Mouse (Mus musculus): ENCODE data around the gene B3gnt9.
A peak's percentile ranks its signal among the peaks of the same experiment; 100 is the strongest.
"Not testable (repeated sequence)": the region's sequence is repeated elsewhere in the genome, so short reads cannot be mapped to it uniquely, and the experiment has no call there.

B3gnt9 gene

GRCm38 (mm10) chr8:105254966-105255350 is at the start of gene B3gnt9:
Gene B3gnt9, minus strand, starts transcription at chr8:105255153.
- DNase-seq (ENCODE audit: low spot score in 2 of 2): peak in 1 of 2 experiments; percentile 21

DNA sequence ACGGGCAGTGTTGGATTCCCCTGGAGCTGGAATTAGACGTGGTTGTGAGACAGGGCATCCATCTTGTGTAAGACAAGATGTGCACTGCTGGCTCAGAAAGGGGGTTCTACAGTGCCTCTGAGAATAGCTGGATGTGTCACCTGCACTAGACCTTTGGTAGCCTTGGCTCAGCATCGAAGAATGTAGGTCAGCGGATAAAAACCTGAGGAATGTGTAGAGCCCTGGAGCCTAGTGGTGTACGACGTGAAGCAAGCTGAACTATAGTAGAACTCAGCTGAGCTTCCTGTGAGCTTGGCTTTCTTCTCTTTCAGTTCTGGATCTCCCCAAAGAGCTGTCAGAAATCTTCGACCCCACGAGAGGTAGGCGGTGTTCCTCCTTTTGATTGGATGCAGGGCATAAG is 48.9 kb upstream of the B3gnt9 start:
- DNase-seq (ENCODE audit: low spot score in 2 of 2): no peak

- no peak for DNase-seq (ENCODE audit: low spot score in 2 of 2)
Measured at GRCm38 (mm10) chr8:105303396-105303795, 48.4 kb upstream of the B3gnt9 start.

DNA sequence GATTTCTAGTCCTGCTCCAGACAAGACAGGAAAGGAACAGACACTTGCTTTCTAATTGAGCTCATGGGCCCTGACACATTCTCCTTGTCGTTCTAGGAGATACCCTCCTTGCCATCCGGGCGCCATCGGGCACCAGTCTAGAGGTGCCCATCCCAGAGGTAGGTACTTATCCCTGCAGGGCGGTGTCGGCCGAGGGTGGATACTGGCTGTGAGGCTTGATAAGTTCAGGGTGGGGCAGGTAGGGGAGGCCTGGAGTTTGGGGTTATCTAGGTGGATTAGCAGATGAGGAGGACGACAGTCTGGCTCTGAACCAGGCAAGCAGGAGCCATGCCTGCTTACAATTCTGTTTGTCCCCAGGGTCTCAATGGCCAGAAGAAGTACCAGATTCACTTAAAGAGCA is 45.0 kb upstream of the B3gnt9 start:
- DNase-seq (ENCODE audit: low spot score in 2 of 2): no peak

- DNase-seq (ENCODE audit: low spot score in 2 of 2): no peak
Measured at GRCm38 (mm10) chr8:105298351-105299252, 43.6 kb upstream of the B3gnt9 start.

- peak; percentile 81 to 87 for DNase-seq (ENCODE audit: low spot score in 2 of 2)
Measured at GRCm38 (mm10) chr8:105297511-105298192, 42.7 kb upstream of the B3gnt9 start, which contains the start of gene E2f4. Gene E2f4, plus strand, starts transcription at chr8:105297663.

- DNase-seq (ENCODE audit: low spot score in 2 of 2): peak in 1 of 2 experiments; percentile 33
Measured at GRCm38 (mm10) chr8:105295895-105296573, 41.1 kb upstream of the B3gnt9 start, which contains the start of gene Exoc3l. Gene Exoc3l, minus strand, starts transcription at chr8:105296101.

- DNase-seq (ENCODE audit: low spot score in 2 of 2): no peak
Measured at GRCm38 (mm10) chr8:105295256-105295655, 40.3 kb upstream of the B3gnt9 start.

GRCm38 (mm10) chr8:105294776-105295175 is 39.8 kb upstream of the B3gnt9 start:
- no peak for DNase-seq (ENCODE audit: low spot score in 2 of 2)

DNA sequence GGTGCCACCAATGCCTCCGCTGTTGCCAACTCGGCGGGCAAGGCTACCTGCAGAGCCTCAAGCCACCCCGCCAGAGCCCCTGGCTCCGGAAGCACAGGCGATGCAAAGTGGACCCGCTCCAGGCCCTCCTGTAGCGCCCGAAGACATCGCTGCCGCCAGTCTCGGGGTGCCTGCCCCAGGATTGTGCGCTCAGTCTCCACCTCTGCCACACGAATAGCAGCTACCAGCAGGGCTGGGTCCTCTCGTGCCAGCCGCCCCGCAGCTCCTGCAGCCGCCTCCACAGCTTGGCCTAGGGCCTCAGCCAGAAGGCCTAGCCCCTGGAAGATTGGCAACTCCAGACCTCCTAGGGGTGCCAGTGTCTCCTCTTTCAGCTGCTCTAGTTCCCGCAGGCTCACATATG is 38.5 kb upstream of the B3gnt9 start:
- DNase-seq (ENCODE audit: low spot score in 2 of 2): no peak

- no peak for DNase-seq (ENCODE audit: low spot score in 2 of 2)
Measured at GRCm38 (mm10) chr8:105292471-105292870, 37.5 kb upstream of the B3gnt9 start.

DNA sequence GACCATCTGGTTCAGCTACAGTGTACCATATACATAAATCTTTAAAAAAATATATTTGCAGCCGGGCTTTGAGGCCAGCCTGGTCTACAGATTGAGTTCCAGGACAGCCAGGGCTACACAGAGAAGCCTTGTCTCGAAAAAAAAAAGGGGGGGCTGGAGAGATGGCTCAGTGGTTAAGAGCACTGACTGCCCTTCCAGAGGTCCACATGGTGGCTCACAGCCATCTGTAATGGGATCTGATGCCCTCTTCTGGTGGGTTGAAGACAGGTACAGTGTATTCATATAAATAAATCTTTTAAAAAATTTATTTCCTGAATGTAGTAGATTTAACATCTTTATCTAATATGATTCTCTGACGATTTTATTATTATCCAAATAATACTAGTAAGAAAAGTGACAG is 36.8 kb upstream of the B3gnt9 start:
- not testable (repeated sequence) for DNase-seq (ENCODE audit: low spot score in 2 of 2)

DNA sequence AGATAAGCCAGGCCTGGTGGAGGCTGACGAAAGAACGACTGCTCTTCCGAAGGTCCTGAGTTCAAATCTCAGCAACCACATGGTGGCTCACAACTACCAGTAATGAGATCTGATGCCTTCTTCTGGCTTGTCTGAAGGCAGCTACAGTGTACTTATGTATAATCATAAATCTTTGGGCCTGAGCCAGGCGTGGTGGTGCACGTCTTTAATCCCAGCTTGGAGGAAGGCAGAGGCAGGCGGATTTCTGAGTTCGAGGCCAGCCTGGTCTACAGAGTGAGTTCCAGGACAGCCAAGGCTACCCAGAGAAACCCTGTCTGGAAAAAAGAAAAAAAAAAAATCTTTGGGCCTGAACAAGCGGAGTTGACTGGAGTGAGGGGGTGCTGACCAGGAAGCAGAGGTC is 36.4 kb upstream of the B3gnt9 start:
- not testable (repeated sequence) for DNase-seq (ENCODE audit: low spot score in 2 of 2)

DNA sequence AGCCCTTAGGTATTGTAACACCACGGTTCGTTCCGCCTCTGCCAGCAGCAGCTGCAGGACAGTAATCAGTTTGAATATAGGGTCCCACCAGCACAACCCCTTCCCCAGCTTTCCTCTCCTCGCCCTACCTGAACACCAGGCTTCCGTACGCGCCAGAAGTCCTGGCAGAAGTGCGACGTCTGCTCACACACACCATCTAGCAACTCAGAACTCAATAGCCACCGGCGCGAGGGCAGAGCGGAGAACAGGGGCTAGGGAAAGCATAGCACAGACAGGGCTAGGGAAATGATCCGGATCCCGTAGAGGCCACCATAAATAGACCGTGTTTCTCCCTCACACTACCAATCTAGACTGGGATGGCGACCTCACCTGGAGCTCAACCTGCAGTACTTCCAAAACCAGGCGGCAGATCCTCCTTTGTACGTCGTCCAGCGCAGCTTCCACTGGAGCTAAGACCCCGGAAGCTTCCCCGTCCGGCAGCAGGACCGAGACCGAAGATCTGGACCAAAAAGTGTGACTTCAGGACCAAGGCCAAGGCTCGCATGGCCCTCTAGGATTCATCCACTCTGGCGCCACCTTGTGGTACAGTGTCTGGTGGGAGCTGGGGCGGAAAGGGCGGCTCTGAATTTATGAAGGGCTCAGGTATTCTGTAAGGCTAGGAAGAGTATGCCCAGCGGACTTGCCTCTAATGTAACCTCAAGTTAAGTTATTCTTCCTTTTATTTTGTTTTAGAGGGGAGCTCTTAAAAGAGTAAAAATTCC is 35.8 kb upstream of the B3gnt9 start:
- DNase-seq (ENCODE audit: low spot score in 2 of 2): peak; percentile 84 to 91

- DNase-seq (ENCODE audit: low spot score in 2 of 2): no peak
Measured at GRCm38 (mm10) chr8:105289805-105290460, 35.0 kb upstream of the B3gnt9 start, which contains the start of gene 4931428F04Rik. Gene 4931428F04Rik, minus strand, starts transcription at chr8:105289864.

DNA sequence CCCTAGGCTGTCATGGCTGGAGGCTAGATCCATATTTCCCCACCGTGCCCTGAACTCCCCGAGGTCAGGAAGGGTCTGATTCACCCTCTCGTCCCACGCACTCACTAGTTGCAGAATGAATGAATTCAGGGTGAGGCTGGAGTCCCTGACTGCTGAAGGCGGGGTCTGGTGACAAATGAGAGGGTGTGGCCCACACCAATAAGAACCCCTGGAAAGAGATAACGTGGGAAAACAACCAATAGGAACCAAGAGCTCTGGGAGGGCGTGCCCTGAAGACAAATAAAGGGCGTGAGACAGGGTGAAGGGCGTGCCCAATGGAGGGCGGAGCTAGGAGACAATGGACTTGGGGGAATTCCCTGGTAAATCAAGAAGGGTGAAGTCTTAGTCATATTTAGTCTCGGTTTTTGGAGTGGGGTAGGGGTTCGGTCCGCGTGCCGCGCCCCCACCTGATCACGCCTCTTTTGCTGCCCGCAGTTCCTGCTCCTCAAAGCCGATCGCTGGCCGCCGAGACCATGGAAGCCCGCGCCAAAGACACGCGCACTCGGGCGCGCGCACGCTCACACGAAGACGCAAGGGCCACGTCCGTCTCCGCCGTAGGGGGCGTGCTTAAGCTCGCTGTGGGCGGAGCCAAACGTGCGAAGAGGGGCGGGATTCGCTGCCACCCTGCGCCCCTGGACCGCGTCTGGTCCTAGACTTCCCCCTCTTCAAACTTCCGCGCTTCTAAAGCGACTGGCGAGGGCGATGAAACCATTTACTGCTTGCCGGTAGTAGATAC is 34.2 kb upstream of the B3gnt9 start:
- peak; percentile 89 to 95 for DNase-seq (ENCODE audit: low spot score in 2 of 2)

- DNase-seq (ENCODE audit: low spot score in 2 of 2): no peak
Measured at GRCm38 (mm10) chr8:105288231-105288630, 33.3 kb upstream of the B3gnt9 start.

DNA sequence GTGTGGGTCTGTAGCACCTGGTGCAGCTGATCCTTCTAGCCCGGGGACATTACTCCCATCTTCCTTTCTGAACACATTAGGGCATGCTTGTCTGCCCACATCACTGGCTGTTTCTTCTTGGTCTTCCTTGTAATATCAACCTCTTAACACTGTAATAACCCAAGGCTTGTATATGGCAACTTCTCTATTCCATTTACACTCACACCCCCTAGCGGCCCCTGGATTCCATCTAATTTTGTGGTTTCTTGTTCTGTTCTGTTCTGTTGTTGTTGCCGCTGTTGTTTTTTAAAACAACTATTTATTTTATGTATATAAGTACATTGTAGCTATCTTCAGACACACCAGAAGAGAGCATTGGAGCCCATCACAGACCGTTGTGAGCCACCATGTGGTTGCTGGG is 32.0 kb upstream of the B3gnt9 start:
- no peak for DNase-seq (ENCODE audit: low spot score in 2 of 2)

- DNase-seq (ENCODE audit: low spot score in 2 of 2): no peak
Measured at GRCm38 (mm10) chr8:105285514-105285913, 30.6 kb upstream of the B3gnt9 start.

- no peak for DNase-seq (ENCODE audit: low spot score in 2 of 2)
Measured at GRCm38 (mm10) chr8:105283074-105283473, 28.1 kb upstream of the B3gnt9 start.
